Mouse (Mus musculus): Measurements from ENCODE around the gene Cbx2. TPM values are rescaled to one million over a fixed set of nuclear protein-coding genes. Genes with fewer than 3 reads are reported as not detected.

Gene Cbx2
- polyA plus RNA-seq, 1 experiment from 2014 or later: 24.9 TPM

- Histone ChIP-seq H3K4me3 (ENCODE audit: low read depth, low read length) (no peak overlapping the region), H3K9me3 (ENCODE audit: control insufficient read depth, low read depth, low read length) (no peaks in the 10 kb centered on the region), H3K36me3 (ENCODE audit: control insufficient read depth, insufficient read depth, low read length) (no peaks in the 10 kb centered on the region), H3K4me1 (ENCODE audit: control insufficient read depth, insufficient read depth, low read length) (peaks cover 14% of the 10 kb centered on the region; the same call in 1 of the 2 replicates), H3K27me3 (ENCODE audit: control insufficient read depth, insufficient read depth, low read length) (peaks cover 64% of the 10 kb centered on the region), H3K27ac (ENCODE audit: low read length) (no peak overlapping the region), H3K4me2 (replicated peaks; ENCODE audit: low read depth, low read length) (no peak overlapping the region), H3K9ac (replicated peaks; ENCODE audit: low read depth, low read length) (no peak overlapping the region)
- 5% methylated on average over 15 of the region's 15 CpGs for WGBS
- no peak for ATAC-seq (ENCODE audit: insufficient number of reproducible peaks, insufficient read depth, low FRiP score, low read depth)
These were observed 29.3 kb downstream of the Cbx2 start for GRCm38 (mm10) chr11:119051927-119052660.

GRCm38 (mm10) chr11:119052661-119053256 lies 30.0 kb downstream of the Cbx2 start:
- Histone ChIP-seq H3K9me3 (ENCODE audit: control insufficient read depth, low read depth, low read length) (no peaks in the 10 kb centered on the region), H3K9ac (replicated peaks; ENCODE audit: low read depth, low read length) (no peak overlapping the region), H3K36me3 (ENCODE audit: control insufficient read depth, insufficient read depth, low read length) (no peaks in the 10 kb centered on the region), H3K4me1 (ENCODE audit: control insufficient read depth, insufficient read depth, low read length) (peaks cover 13% of the 10 kb centered on the region; the same call in 1 of the 2 replicates), H3K27ac (ENCODE audit: low read length) (peak overlapping the region; percentile 50; the same call in 1 of the 2 replicates), H3K4me2 (replicated peaks; ENCODE audit: low read depth, low read length) (peak overlapping the region; percentile 64), H3K27me3 (ENCODE audit: control insufficient read depth, insufficient read depth, low read length) (peaks cover 67% of the 10 kb centered on the region), H3K4me3 (ENCODE audit: low read depth, low read length) (peak overlapping the region; percentile 20)
- WGBS: 3% methylated on average over 13 of the region's 13 CpGs
- peak; percentile 35; the same call in 1 of the 2 replicates for ATAC-seq (ENCODE audit: insufficient number of reproducible peaks, insufficient read depth, low FRiP score, low read depth)

GRCm38 (mm10) chr11:119053257-119053670 lies 30.5 kb downstream of the Cbx2 start:
- peak overlapping the region; percentile 50; the same call in 1 of the 2 replicates for H3K27ac ChIP-seq (ENCODE audit: low read length)
- no peaks in the 10 kb centered on the region for H3K9me3 ChIP-seq (ENCODE audit: control insufficient read depth, low read depth, low read length)
- WGBS: under 1% methylated on average over 42 of the region's 42 CpGs
- peak; percentile 91 for ATAC-seq (ENCODE audit: insufficient number of reproducible peaks, insufficient read depth, low FRiP score, low read depth)
- H3K36me3 ChIP-seq (ENCODE audit: control insufficient read depth, insufficient read depth, low read length): no peaks in the 10 kb centered on the region
- peak overlapping the region; percentile 20 for H3K4me3 ChIP-seq (ENCODE audit: low read depth, low read length)
- peaks cover 15% of the 10 kb centered on the region for H3K4me1 ChIP-seq (ENCODE audit: control insufficient read depth, insufficient read depth, low read length)
- H3K9ac ChIP-seq (replicated peaks; ENCODE audit: low read depth, low read length): no peak overlapping the region
- H3K27me3 ChIP-seq (ENCODE audit: control insufficient read depth, insufficient read depth, low read length): peaks cover 67% of the 10 kb centered on the region
- peak overlapping the region; percentile 64 for H3K4me2 ChIP-seq (replicated peaks; ENCODE audit: low read depth, low read length)

GRCm38 (mm10) chr11:119053738-119054350 lies 31.1 kb downstream of the Cbx2 start:
- H3K36me3 ChIP-seq (ENCODE audit: control insufficient read depth, insufficient read depth, low read length): no peaks in the 10 kb centered on the region
- H3K9ac ChIP-seq (replicated peaks; ENCODE audit: low read depth, low read length): no peak overlapping the region
- no peak overlapping the region for H3K27ac ChIP-seq (ENCODE audit: low read length)
- peaks cover 67% of the 10 kb centered on the region for H3K27me3 ChIP-seq (ENCODE audit: control insufficient read depth, insufficient read depth, low read length)
- H3K4me1 ChIP-seq (ENCODE audit: control insufficient read depth, insufficient read depth, low read length): peaks cover 20% of the 10 kb centered on the region
- H3K9me3 ChIP-seq (ENCODE audit: control insufficient read depth, low read depth, low read length): no peaks in the 10 kb centered on the region
- 1% methylated on average over 28 of the region's 35 CpGs for WGBS
- H3K4me3 ChIP-seq (ENCODE audit: low read depth, low read length): peak overlapping the region; percentile 20; the same call in 1 of the 2 replicates
- no peak for ATAC-seq (ENCODE audit: insufficient number of reproducible peaks, insufficient read depth, low FRiP score, low read depth)
- H3K4me2 ChIP-seq (replicated peaks; ENCODE audit: low read depth, low read length): peak overlapping the region; percentile 64

GRCm38 (mm10) chr11:119054351-119055345 lies 31.9 kb downstream of the Cbx2 start:
- peaks cover 23% of the 10 kb centered on the region for H3K4me1 ChIP-seq (ENCODE audit: control insufficient read depth, insufficient read depth, low read length)
- H3K9me3 ChIP-seq (ENCODE audit: control insufficient read depth, low read depth, low read length): no peaks in the 10 kb centered on the region
- WGBS: 3% methylated on average over 47 of the region's 47 CpGs
- H3K4me3 ChIP-seq (ENCODE audit: low read depth, low read length): peak overlapping the region; percentile 20; the same call in 1 of the 2 replicates
- no peak overlapping the region for H3K9ac ChIP-seq (replicated peaks; ENCODE audit: low read depth, low read length)
- H3K27me3 ChIP-seq (ENCODE audit: control insufficient read depth, insufficient read depth, low read length): peaks cover 68% of the 10 kb centered on the region
- H3K27ac ChIP-seq (ENCODE audit: low read length): no peak overlapping the region
- no peak for ATAC-seq (ENCODE audit: insufficient number of reproducible peaks, insufficient read depth, low FRiP score, low read depth)
- peak overlapping the region; percentile 64 for H3K4me2 ChIP-seq (replicated peaks; ENCODE audit: low read depth, low read length)
- H3K36me3 ChIP-seq (ENCODE audit: control insufficient read depth, insufficient read depth, low read length): no peaks in the 10 kb centered on the region

- no peaks in the 10 kb centered on the region for H3K9me3 ChIP-seq (ENCODE audit: control insufficient read depth, low read depth, low read length)
- H3K27me3 ChIP-seq (ENCODE audit: control insufficient read depth, insufficient read depth, low read length): peaks cover 69% of the 10 kb centered on the region
- H3K4me3 ChIP-seq (ENCODE audit: low read depth, low read length): peak overlapping the region; percentile 60
- no peaks in the 10 kb centered on the region for H3K36me3 ChIP-seq (ENCODE audit: control insufficient read depth, insufficient read depth, low read length)
- peaks cover 23% of the 10 kb centered on the region for H3K4me1 ChIP-seq (ENCODE audit: control insufficient read depth, insufficient read depth, low read length)
- peak overlapping the region; percentile 4; the same call in 1 of the 2 replicates for H3K9ac ChIP-seq (replicated peaks; ENCODE audit: low read depth, low read length)
- peak overlapping the region; percentile 100 for H3K4me2 ChIP-seq (replicated peaks; ENCODE audit: low read depth, low read length)
- ATAC-seq (ENCODE audit: insufficient number of reproducible peaks, insufficient read depth, low FRiP score, low read depth): no peak
- H3K27ac ChIP-seq (ENCODE audit: low read length): no peak overlapping the region
- WGBS: 1% methylated on average over 32 of the region's 32 CpGs
These were observed 32.9 kb downstream of the Cbx2 start for GRCm38 (mm10) chr11:119055571-119056131.

GRCm38 (mm10) chr11:119056301-119057211 lies 33.8 kb downstream of the Cbx2 start:
- peaks cover 23% of the 10 kb centered on the region for H3K4me1 ChIP-seq (ENCODE audit: control insufficient read depth, insufficient read depth, low read length)
- peak overlapping the region; percentile 69 for H3K27ac ChIP-seq (ENCODE audit: low read length)
- H3K27me3 ChIP-seq (ENCODE audit: control insufficient read depth, insufficient read depth, low read length): peaks cover 63% of the 10 kb centered on the region
- H3K9ac ChIP-seq (replicated peaks; ENCODE audit: low read depth, low read length): peak overlapping the region; percentile 92
- H3K4me3 ChIP-seq (ENCODE audit: low read depth, low read length): peak overlapping the region; percentile 60
- ATAC-seq (ENCODE audit: insufficient number of reproducible peaks, insufficient read depth, low FRiP score, low read depth): 0 out of 2 replicates have a peak, but pooled peaks have one; percentile 1
- WGBS: under 1% methylated on average over 63 of the region's 65 CpGs
- no peaks in the 10 kb centered on the region for H3K9me3 ChIP-seq (ENCODE audit: control insufficient read depth, low read depth, low read length)
- H3K36me3 ChIP-seq (ENCODE audit: control insufficient read depth, insufficient read depth, low read length): no peaks in the 10 kb centered on the region
- peak overlapping the region; percentile 100 for H3K4me2 ChIP-seq (replicated peaks; ENCODE audit: low read depth, low read length)

All from stomach, embryonic 14.5 days (tissue).